Mouse (Mus musculus): ENCODE data around the gene Dpf3. TPM values are rescaled to one million over a fixed set of nuclear protein-coding genes. Genes with fewer than 3 reads are reported as not detected.

The Dpf3 gene
- total RNA-seq, 2 experiments from 2014 or later = 17.4 to 21.3 TPM

DNA sequence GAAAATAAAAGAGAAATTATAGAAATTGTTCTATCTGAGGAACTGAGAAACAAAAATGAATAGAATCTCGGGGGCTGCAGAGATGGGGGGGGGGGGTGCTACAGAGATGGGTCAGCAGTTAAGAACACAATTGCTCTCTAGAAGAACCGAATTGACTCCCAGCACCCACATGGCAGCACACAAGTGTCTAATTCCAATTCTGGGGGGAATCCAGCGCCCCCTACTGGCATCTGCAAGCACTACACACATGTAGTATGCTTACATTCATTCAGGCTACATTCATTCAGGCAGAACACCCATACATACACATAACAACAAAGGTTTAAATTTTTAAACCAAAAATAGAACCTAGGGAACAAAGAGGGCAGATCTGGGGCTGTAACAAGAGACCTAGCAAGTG is 122.7 kb downstream of the Dpf3 start:
- no peak for DNase-seq (ENCODE audit: low spot score)
- intact Hi-C loops (cut with DNase I) = loop anchor here (5.0 kb wide), 2 partner anchors 123 to 247 kb away; partner anchors contain the start of gene Dpf3

DNA sequence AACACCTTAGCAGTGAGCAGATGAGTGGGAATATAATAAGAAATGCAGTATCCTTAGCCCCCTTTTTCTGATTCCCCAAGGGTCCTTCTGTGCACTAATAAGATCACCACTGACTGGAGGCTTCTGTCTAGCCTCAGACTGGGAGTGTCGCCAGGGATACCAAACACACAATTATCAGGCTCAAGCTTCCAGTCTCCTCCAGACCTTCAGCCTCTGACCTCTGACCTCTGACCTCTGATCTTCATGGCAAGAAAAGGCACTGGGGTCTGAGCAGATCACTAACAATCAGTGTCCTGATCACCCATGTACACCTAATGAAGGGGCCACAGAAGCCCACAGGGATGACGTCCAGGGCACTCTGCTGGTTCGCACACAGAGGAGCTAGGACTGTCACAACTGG is 125.7 kb downstream of the Dpf3 start:
- intact Hi-C loops (cut with DNase I) = no loop called here

DNA sequence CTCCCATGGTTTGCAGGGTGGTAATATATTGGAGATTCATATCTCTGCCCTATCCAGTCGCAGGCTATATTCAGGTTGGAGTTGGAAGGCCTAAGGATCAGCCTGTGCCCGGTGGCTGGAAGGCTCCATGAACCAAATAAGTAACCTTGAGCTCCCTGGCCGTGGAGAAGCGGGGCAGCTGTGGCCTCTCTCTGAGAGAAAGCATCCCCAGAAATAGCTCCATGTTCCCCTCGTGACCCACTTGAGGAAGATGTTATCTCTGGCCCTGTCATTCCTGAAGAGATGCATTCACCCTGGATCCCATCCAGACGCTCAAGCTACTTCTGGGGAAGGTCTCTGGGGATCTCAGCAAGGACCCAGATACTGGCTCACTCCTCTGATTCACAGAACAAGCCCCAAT is 134.9 kb downstream of the Dpf3 start:
- intact Hi-C loops (cut with DNase I) = no loop called here
- DNase-seq (ENCODE audit: low spot score) = no peak

More for the DNA sequence above, 125.7 kb downstream of the Dpf3 start:
- no peak for DNase-seq (ENCODE audit: low spot score)

DNA sequence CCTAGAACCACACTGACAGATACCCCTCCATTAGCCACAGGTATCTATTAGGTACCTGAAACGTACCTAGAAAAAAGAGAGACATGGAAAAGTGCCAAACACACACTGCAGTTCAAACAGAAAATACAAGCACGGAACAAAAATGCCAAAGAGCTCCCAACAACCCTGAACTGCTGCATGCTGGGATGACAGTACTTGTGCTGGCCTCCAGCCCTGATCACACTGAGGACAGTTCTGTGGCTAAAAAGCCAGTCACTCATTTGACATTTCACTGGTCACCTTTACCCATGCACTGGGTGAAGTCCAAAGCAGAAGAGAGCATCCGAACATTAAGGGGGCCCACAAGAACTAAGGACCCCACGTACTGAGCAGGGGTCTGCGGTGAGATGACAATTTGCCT is 137.8 kb downstream of the Dpf3 start:
- no peak for DNase-seq (ENCODE audit: low spot score)
- intact Hi-C loops (cut with DNase I) = no loop called here

DNA sequence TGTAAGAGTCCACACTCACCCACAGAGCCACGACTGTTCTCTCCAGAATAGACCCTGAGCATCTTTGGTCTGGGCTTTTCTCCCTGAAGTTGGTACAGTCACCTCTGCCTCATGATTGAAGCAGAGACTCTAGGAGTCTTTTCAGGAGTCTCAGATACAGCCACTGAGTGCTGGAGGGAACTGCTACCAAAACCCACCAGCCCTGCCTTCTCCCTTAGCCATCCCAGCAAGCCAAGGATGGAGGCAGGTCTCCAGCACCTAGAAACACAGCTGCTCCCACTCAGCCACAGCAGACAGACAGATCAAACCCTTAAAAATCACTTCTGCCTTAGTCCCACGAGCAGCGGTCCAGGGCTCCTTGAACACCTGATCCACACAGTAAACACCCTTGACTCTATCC is 139.3 kb downstream of the Dpf3 start:
- intact Hi-C loops (cut with DNase I) = no loop called here
- DNase-seq (ENCODE audit: low spot score) = no peak

DNA sequence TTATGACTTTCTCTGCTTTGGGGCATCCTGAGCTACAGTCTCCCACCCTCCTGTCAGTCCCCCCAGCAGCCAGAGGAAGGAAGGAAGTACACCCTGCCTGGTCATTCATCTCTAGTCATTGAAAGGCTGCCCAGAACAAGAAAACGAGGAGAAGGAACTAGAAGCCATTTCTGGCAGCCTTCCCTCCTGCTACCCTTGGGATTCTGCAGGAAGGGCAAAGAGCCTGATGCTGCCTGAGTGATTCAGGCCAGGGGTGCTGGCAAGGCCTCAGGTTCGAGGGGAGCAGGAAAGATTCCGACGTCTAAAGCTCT is 144.7 kb downstream of the Dpf3 start:
- DNase-seq (ENCODE audit: low spot score) = no peak
- intact Hi-C loops (cut with DNase I) = no loop called here

DNA sequence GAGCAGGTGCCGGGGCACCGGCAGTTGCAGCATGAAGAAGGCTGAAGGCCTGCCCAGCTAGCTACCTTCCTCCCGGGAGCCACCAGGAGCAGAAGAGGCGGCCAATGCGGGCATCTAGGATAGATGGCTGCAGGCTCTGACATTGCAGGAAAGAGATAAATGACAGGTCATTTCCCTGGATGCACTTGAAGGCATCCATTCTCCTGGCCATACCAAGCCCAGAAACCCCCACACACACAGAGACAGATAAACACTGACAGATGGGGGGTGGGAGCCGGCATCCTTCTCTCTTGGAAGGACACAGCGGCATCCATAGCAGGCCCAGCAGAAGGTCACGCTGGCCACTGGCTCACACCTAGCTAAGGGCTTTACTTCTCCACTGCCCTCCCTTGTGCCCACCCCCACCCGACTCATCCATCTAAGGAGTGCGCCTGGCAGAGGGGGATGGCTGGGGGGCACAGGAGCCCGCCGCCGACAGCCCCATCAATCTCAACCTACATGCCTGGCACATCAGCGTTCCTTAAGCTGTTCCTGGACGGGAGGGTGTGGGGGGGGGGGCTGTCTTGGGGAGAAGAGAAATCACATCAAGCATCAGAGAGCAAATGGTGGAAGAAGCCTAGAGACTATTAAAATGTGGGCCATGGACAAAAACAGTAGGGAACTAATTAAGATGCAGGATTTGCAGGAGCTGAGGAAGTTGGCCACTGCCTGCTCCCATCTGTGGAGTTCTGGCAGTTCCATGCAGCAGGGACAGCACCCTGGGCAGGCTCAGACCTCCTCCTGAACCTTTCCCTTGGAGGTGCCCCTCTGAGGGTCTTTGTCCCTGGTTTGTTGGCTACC is 145.3 kb downstream of the Dpf3 start:
- intact Hi-C loops (cut with DNase I) = no loop called here
- no peak for DNase-seq (ENCODE audit: low spot score)

DNA sequence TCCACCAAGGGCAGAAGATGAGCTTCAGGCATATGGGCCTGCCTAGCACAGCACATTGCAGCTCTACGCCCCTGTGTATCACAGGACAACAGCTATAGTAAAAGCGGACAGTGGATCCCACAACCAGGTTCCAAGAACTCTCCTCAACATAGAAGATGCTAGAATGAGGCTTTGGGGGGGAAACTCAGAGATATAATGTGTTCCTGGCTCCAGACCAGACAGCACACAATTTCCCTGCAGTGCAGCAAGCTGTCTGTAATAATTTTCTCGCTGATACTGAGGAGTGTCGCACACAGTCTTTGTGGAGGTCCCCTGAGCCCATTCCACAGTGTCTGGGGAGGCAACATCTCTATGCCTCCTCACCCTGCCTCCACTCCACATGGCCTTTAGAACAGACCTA is 146.6 kb downstream of the Dpf3 start:
- DNase-seq (ENCODE audit: low spot score) = no peak
- intact Hi-C loops (cut with DNase I) = no loop called here

DNA sequence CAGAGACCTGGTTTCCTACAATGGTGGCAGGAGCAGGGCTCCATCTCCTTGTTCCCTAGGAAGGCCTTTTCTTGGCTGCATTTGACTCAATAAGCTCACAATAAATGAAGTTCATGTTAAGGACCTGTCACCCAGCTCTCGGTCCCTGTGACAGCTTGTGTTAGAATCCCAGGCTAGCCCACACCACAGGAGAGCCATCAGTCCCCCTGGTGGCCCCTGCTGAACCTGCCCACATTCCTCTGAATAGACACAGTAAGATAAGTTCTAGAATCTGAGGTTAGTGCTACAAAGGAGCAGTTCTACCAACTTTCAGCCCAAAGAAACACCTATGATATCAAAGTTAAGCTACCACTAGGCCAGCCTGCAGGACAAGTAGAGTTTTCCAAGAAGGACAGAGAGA is 149.2 kb downstream of the Dpf3 start:
- intact Hi-C loops (cut with DNase I) = no loop called here
- no peak for DNase-seq (ENCODE audit: low spot score)

DNA sequence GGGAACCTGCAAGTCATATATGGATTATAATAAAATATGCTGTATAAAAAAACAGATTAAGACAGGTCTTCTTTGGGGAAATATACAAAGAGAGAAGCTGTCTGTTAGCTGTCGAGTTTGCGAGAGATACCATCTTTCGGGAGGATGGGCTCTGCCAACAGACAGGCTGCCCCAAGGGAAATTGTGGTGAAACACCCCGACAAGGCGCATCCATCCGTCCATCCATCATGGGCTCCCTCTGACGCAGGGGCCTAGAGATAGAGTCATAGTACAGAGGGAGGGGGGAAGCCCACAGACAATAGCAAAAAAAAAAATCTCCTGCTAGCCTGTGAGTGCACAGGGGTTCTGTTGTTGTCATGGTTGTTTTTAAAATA is 149.8 kb downstream of the Dpf3 start:
- intact Hi-C loops (cut with DNase I) = no loop called here
- no peak for DNase-seq (ENCODE audit: low spot score)

DNA sequence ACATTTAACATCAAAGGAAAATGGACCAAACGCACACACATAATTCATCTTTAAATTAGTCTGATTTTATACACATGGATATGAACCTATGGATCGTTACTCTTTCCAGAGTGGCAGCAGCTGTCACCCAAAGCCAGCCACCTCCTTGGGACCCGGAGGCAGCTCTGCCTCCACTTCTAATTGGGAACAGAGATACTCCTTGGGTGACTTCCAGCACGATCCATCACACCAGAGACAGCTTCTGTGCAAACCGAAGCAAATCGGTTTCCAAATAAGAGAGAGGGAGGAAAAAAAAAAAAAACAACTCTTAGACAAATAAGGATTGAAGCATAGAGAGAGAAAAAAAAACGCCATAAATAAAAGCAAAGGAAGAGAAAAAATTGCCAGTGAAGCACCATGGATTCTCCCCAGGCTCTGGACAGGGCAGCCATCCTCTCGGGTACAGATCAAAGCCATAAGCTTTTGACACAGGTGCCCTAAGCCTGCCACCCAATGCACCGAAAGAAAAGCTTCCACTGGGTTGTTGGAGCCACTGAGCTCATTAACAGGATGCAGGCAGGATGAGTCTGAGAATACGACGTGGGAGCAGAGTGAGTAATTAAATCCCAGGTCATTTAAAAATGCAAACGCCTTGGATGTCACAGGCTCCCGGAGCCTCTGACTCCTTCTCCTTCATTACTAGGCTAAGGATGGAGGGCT is 150.3 kb downstream of the Dpf3 start:
- intact Hi-C loops (cut with DNase I) = no loop called here

DNA sequence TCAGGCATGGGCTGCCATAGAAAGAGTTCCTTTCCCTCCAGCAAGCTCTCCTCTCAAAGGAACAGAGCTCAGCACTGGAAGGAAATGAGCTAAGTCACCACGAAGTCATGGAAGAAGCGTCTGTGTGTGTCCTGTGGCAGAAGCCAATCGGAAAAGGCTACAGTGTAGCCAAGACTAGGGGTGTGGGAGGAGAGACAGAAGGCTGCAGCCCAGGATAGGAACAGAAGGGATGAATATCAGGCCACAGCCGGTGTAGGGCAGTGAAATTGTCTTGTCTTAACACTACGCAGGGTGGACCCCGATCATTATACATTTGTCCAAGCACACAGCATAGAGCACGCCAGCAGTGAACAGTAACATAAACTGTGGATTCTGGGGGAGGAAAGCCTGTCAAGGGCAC is 157.5 kb downstream of the Dpf3 start:
- intact Hi-C loops (cut with DNase I) = no loop called here

More for the DNA sequence above, 150.3 kb downstream of the Dpf3 start:
- no peak for DNase-seq (ENCODE audit: low spot score)

DNA sequence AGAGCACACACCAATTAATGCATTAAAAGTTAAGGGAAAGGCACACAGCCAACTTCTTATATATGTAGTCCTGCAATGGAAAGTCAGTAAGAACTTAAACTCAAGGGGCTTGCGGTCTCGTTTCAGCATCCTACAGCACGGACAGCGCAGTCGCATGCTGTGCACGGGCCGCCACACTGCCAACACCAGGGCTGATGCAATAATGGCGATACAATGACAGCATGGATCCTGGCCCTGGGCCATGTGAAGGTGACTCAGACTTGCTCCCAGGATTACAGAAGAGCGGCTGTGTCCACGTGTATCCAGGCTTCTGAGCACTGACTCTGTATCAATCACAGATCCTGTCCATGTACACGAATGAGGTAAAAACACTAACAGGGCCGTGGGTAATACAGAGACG is 158.6 kb downstream of the Dpf3 start:
- DNase-seq (ENCODE audit: low spot score) = no peak
- intact Hi-C loops (cut with DNase I) = no loop called here

More for the DNA sequence above, 157.5 kb downstream of the Dpf3 start:
- no peak for DNase-seq (ENCODE audit: low spot score)

DNA sequence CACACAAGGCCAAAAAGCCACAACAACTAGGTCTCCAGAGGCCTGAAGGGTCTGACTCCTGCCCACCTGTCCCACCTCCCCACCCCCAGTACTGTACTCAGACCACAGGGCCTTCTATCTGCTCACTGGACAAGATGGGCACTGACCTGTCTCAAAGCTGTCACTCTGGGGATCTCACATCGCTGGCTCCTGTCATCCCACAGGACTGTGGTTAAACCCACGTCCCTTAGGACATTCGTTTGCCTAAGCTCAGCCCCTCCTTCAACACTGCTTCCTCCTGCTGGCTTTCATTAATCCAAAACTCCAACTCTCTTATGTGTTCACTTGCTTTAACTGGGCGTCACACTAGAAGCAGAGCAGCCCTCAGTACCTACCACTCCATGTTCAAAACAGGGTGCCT is 159.0 kb downstream of the Dpf3 start:
- no peak for DNase-seq (ENCODE audit: low spot score)
- intact Hi-C loops (cut with DNase I) = no loop called here

DNA sequence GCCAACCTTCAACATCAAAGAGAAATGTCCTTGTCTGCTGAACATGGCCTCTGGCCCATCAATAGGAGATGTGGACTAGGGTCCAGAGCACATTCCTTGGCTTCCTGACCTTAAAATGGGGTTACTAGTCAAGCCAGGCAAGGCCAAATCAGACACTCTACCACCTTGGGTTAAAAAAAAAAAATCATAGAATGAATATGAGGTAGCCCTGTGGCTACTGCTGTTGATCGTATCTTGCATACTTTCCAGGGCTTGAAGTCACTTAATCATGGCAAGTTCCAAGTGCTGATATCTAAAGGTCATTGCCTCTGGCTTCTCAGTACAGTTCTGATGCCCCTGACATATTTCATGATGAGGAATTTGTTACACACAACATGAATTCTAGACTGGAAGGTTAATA is 160.1 kb downstream of the Dpf3 start:
- DNase-seq (ENCODE audit: low spot score) = no peak
- intact Hi-C loops (cut with DNase I) = no loop called here

DNA sequence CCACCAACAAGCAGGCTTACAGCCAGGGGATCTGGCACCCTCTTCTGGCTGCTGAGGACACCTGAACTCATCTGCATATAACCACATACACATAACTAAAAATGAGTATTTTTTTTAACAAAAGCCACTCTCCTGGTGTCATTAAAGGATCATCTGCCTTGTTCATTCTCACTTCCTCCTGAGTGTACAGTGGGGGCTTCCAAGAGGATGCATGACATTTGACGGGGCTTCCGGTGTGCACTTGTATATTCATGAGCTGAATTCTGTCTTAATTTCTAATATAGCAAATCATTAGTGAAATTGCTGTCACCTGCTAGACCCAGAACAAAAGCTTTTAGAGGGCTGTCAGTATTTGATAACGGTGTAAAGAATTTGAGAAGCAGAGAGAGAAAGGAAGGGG is 166.8 kb downstream of the Dpf3 start:
- intact Hi-C loops (cut with DNase I) = no loop called here
- no peak for DNase-seq (ENCODE audit: low spot score)

DNA sequence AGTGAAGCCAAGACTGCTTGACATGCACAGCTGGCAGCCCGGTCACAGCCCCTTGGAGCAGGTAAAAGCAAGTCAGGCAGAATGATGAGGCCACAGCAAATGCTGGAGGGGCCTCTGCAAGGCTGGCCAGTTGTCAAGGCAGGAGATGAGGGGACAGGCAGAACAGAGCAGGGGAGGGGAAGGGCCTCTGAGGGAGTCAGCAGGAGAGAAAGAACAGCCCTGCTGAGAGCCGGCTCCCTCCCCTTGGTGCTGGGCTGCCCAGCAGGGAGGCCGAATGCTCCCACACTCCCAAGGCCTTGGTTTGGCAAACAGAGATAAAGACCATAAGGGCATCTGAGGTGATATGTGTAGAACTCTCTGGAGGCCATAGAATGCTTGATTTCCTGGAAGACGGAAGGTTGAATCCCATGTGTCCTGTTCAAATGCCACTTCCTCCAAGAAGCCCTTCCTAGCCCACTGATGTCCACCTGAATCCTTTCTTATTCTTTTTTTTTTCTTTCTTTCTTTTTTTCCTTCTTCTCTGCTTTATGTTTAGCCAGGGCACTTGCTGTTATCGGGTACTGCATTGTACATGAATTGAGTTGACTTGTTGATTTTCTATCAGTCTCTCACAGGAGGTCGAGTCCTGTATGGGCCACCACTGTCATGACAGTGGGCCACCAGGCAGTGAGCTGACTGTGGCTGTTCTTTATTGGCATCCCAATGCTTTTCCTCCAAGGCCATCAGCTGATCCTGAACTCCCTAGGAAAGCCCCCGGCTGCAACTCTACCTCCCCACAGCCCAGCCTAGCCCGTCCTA is 169.7 kb downstream of the Dpf3 start:
- intact Hi-C loops (cut with DNase I) = no loop called here

DNA sequence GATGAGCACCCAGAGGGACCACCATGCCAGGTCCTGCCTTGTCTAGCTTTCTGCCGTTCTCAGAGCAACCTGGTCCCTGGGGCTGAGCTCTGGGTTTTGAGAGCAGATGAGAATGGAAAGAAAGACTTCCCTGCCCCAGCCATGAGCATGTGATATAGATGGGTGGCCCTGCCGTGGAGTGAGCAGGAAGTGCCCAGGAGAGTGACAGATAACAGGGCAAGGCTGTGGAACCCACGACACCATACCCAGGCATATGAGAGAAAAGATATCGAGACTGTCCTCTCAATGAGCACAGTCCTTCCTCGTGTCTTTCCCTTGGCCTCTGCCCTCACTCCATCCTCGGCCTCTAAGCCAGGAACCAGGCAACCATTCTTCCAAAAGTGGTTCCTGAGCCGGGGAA is 172.8 kb downstream of the Dpf3 start:
- intact Hi-C loops (cut with DNase I) = no loop called here

More for the DNA sequence above, 169.7 kb downstream of the Dpf3 start:
- no peak for DNase-seq (ENCODE audit: low spot score)

DNA sequence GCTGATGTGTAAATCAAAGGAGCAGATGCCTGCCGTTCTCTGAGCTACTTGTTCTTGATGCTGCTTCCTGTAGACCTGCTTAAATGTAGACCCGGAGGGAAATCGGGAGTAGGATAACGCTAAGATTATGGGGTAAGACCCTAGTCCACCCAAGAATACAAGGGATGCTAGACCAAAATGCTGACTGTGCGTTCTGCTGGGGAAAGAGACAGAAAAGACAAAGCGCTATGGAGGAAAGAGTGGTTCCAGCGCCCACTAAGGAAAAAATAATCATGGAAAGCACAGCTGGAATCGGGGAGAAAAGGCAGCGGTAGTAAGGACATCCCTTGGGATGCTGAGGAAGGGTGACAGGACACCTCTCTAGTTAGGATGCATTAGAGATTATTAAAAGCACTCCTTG is 174.7 kb downstream of the Dpf3 start:
- DNase-seq (ENCODE audit: low spot score) = no peak
- intact Hi-C loops (cut with DNase I) = no loop called here

More for the DNA sequence above, 172.8 kb downstream of the Dpf3 start:
- no peak for DNase-seq (ENCODE audit: low spot score)

DNA sequence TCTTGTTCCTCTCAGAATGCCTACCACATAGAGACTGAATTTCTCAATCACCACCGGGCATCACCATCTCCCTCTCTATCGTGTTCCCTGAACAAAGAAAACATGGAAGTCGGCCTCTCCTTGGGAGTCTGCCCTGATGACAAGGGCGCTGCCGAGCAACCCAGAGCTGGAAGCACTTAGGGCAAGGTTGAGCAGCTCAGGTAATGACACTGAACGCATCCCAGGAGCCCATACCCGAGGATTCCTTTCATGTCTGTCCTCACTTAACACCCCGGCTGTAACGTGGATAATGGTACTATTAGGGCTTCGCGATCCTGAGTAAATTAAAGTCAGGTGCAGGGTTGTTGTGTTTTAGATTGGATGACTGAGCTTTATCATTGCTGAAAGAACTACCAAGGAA is 176.9 kb downstream of the Dpf3 start:
- intact Hi-C loops (cut with DNase I) = no loop called here
- no peak for DNase-seq (ENCODE audit: low spot score)

Measured in heart, postnatal 25 days (tissue).